Mouse (Mus musculus) megakaryocyte, embryonic 14.5 days (primary cell): ENCODE results near the gene Ppm1a.

ENCODE experiments used
- FLI1 ChIP-seq: IDR thresholded peaks from 2 replicates; pipeline ENCODE4 v1.6.1; 2012; ENCODE audit warnings: low read length, inconsistent platforms, mixed read lengths
- GATA1 ChIP-seq: IDR thresholded peaks from 3 replicates; pipeline ENCODE4 v1.6.1; 2012; ENCODE audit warnings: mixed read lengths, low read length, inconsistent platforms, borderline replicate concordance

DNA sequence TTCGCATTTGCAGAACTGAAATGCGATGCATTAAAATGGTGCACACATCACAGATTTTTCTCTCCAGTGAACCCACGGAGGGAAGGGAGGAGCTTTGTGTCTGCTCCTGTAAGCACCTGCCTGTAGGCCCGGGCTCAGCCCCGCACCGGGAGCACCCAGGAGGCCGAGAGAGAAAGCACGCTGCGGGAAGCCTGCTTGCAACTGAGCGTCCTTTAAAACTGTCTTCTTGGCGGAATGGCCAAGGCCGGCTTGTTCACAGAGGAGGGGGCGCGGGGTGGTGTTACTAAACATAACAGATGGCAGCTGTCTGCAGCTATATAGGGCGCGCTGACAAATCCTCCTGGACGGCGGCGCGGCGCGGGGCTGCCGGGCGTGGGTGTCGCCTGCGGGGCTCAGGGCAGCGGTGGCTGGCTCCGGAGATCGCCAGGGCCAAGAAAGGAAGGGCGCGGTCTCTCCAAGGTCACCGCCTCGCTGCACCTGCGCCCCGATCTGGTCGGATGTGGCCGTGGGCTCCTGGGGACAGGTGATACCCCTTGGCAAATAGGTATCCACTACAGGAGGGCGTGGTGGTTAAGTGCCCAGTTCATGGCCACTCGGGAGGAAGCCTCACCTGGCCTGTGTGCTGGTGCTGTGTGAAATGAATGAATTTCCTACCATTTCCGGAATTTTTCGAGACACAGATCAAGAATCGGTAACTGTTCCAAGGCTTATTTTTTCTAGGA, 74.6 kb downstream of the Ppm1a start:
- TF ChIP-seq GATA1 (no peak), FLI1 (no peak)
